Mouse (Mus musculus): ENCODE results near the gene 2310011J03Rik. TPM values are rescaled to one million over a fixed set of nuclear protein-coding genes. Genes with fewer than 3 reads are reported as not detected.

Gene 2310011J03Rik
- polyA plus RNA-seq (2015; fragmentation: Illumina TruSeq; extraction: RNeasy Lipid Tissue Mini Kit (QIAGEN cat#74804); ENCODE audit: insufficient read depth, low replicate concordance), result 11.8 TPM

GRCm38 (mm10) chr10:80320340-80320760 lies at the start of gene 2310011J03Rik:
Gene 2310011J03Rik (minus strand): TSS chr10:80320537.

GRCm38 (mm10) chr10:80356001-80356682 lies 35.8 kb upstream of the 2310011J03Rik start, which contains the start of gene Plk5:
Gene Plk5 (plus strand): TSS chr10:80356459.

GRCm38 (mm10) chr10:80348244-80348781 lies 28.0 kb upstream of the 2310011J03Rik start, which contains the start of gene Adamtsl5:
Gene Adamtsl5 (minus strand): TSS chr10:80348412.

GRCm38 (mm10) chr10:80329273-80330081 lies 9.1 kb upstream of the 2310011J03Rik start, which contains the start of the genes Pcsk4 and Reep6:
Gene Pcsk4 (minus strand): TSS chr10:80329498.
Gene Reep6 (plus strand): TSS chr10:80329953.

GRCm38 (mm10) chr10:80295618-80296425 lies 24.5 kb downstream of the 2310011J03Rik start, which contains the start of gene Apc2:
Gene Apc2 (plus strand): TSS chr10:80295977.

GRCm38 (mm10) chr10:80292251-80293146 lies 27.8 kb downstream of the 2310011J03Rik start, which contains the start of gene Rps15:
Gene Rps15 (plus strand): TSS chr10:80292453.

Other genes starting within 250 kb of the 2310011J03Rik start
- gene Sbno2, start 215.0 kb downstream of the 2310011J03Rik start, polyA plus RNA-seq (2015; fragmentation: Illumina TruSeq; extraction: RNeasy Lipid Tissue Mini Kit (QIAGEN cat#74804); ENCODE audit: insufficient read depth, low replicate concordance), result 22.6 TPM
- gene Stk11, start 204.7 kb downstream of the 2310011J03Rik start, polyA plus RNA-seq (2015; fragmentation: Illumina TruSeq; extraction: RNeasy Lipid Tissue Mini Kit (QIAGEN cat#74804); ENCODE audit: insufficient read depth, low replicate concordance), result 58.7 TPM
- 23.7 TPM for gene Atp5d, start 181.9 kb downstream of the 2310011J03Rik start, polyA plus RNA-seq (2015; fragmentation: Illumina TruSeq; extraction: RNeasy Lipid Tissue Mini Kit (QIAGEN cat#74804); ENCODE audit: insufficient read depth, low replicate concordance)
- gene Cbarp, start 179.7 kb downstream of the 2310011J03Rik start, polyA plus RNA-seq (2015; fragmentation: Illumina TruSeq; extraction: RNeasy Lipid Tissue Mini Kit (QIAGEN cat#74804); ENCODE audit: insufficient read depth, low replicate concordance), result 1.2 TPM
- 29.3 TPM for gene Midn, start 172.3 kb downstream of the 2310011J03Rik start, polyA plus RNA-seq (2015; fragmentation: Illumina TruSeq; extraction: RNeasy Lipid Tissue Mini Kit (QIAGEN cat#74804); ENCODE audit: insufficient read depth, low replicate concordance)
- 81.8 TPM for gene Cirbp, start 154.6 kb downstream of the 2310011J03Rik start, polyA plus RNA-seq (2015; fragmentation: Illumina TruSeq; extraction: RNeasy Lipid Tissue Mini Kit (QIAGEN cat#74804); ENCODE audit: insufficient read depth, low replicate concordance)
- 13.5 TPM for gene 1600002K03Rik, start 147.6 kb downstream of the 2310011J03Rik start, polyA plus RNA-seq (2015; fragmentation: Illumina TruSeq; extraction: RNeasy Lipid Tissue Mini Kit (QIAGEN cat#74804); ENCODE audit: insufficient read depth, low replicate concordance)
- 0.35 TPM for gene Efna2, start 141.1 kb downstream of the 2310011J03Rik start, polyA plus RNA-seq (2015; fragmentation: Illumina TruSeq; extraction: RNeasy Lipid Tissue Mini Kit (QIAGEN cat#74804); ENCODE audit: insufficient read depth, low replicate concordance)
- gene Mum1, start 94.1 kb downstream of the 2310011J03Rik start, polyA plus RNA-seq (2015; fragmentation: Illumina TruSeq; extraction: RNeasy Lipid Tissue Mini Kit (QIAGEN cat#74804); ENCODE audit: insufficient read depth, low replicate concordance), result 40.2 TPM
- 17.1 TPM for gene Ndufs7, start 71.4 kb downstream of the 2310011J03Rik start, polyA plus RNA-seq (2015; fragmentation: Illumina TruSeq; extraction: RNeasy Lipid Tissue Mini Kit (QIAGEN cat#74804); ENCODE audit: insufficient read depth, low replicate concordance)
- 2.3 TPM for gene Gamt, start 59.5 kb downstream of the 2310011J03Rik start, polyA plus RNA-seq (2015; fragmentation: Illumina TruSeq; extraction: RNeasy Lipid Tissue Mini Kit (QIAGEN cat#74804); ENCODE audit: insufficient read depth, low replicate concordance)
- 74.8 TPM for gene Dazap1, start 59.1 kb downstream of the 2310011J03Rik start, polyA plus RNA-seq (2015; fragmentation: Illumina TruSeq; extraction: RNeasy Lipid Tissue Mini Kit (QIAGEN cat#74804); ENCODE audit: insufficient read depth, low replicate concordance)
- gene Rps15, start 28.1 kb downstream of the 2310011J03Rik start, polyA plus RNA-seq (2015; fragmentation: Illumina TruSeq; extraction: RNeasy Lipid Tissue Mini Kit (QIAGEN cat#74804); ENCODE audit: insufficient read depth, low replicate concordance), result 623 TPM
- 0.76 TPM for gene Apc2, start 24.6 kb downstream of the 2310011J03Rik start, polyA plus RNA-seq (2015; fragmentation: Illumina TruSeq; extraction: RNeasy Lipid Tissue Mini Kit (QIAGEN cat#74804); ENCODE audit: insufficient read depth, low replicate concordance)
- 0.41 TPM for gene Pcsk4, start 9.0 kb upstream of the 2310011J03Rik start, polyA plus RNA-seq (2015; fragmentation: Illumina TruSeq; extraction: RNeasy Lipid Tissue Mini Kit (QIAGEN cat#74804); ENCODE audit: insufficient read depth, low replicate concordance)
- 0.26 TPM for gene Reep6, start 9.4 kb upstream of the 2310011J03Rik start, polyA plus RNA-seq (2015; fragmentation: Illumina TruSeq; extraction: RNeasy Lipid Tissue Mini Kit (QIAGEN cat#74804); ENCODE audit: insufficient read depth, low replicate concordance)
- gene Adamtsl5, start 27.9 kb upstream of the 2310011J03Rik start, polyA plus RNA-seq (2015; fragmentation: Illumina TruSeq; extraction: RNeasy Lipid Tissue Mini Kit (QIAGEN cat#74804); ENCODE audit: insufficient read depth, low replicate concordance), result 2.1 TPM
- gene Plk5, start 35.9 kb upstream of the 2310011J03Rik start, polyA plus RNA-seq (2015; fragmentation: Illumina TruSeq; extraction: RNeasy Lipid Tissue Mini Kit (QIAGEN cat#74804); ENCODE audit: insufficient read depth, low replicate concordance), result not detected
- 4.6 TPM for gene Mex3d, start 67.1 kb upstream of the 2310011J03Rik start, polyA plus RNA-seq (2015; fragmentation: Illumina TruSeq; extraction: RNeasy Lipid Tissue Mini Kit (QIAGEN cat#74804); ENCODE audit: insufficient read depth, low replicate concordance)
- 18.0 TPM for gene Mbd3, start 79.0 kb upstream of the 2310011J03Rik start, polyA plus RNA-seq (2015; fragmentation: Illumina TruSeq; extraction: RNeasy Lipid Tissue Mini Kit (QIAGEN cat#74804); ENCODE audit: insufficient read depth, low replicate concordance)
- gene Uqcr11, start 86.3 kb upstream of the 2310011J03Rik start, polyA plus RNA-seq (2015; fragmentation: Illumina TruSeq; extraction: RNeasy Lipid Tissue Mini Kit (QIAGEN cat#74804); ENCODE audit: insufficient read depth, low replicate concordance), result 11.5 TPM
- 22.1 TPM for gene Tcf3, start 113.1 kb upstream of the 2310011J03Rik start, polyA plus RNA-seq (2015; fragmentation: Illumina TruSeq; extraction: RNeasy Lipid Tissue Mini Kit (QIAGEN cat#74804); ENCODE audit: insufficient read depth, low replicate concordance)
- gene Onecut3, start 174.3 kb upstream of the 2310011J03Rik start, polyA plus RNA-seq (2015; fragmentation: Illumina TruSeq; extraction: RNeasy Lipid Tissue Mini Kit (QIAGEN cat#74804); ENCODE audit: insufficient read depth, low replicate concordance), result not detected
- not detected for gene Atp8b3, start 218.6 kb upstream of the 2310011J03Rik start, polyA plus RNA-seq (2015; fragmentation: Illumina TruSeq; extraction: RNeasy Lipid Tissue Mini Kit (QIAGEN cat#74804); ENCODE audit: insufficient read depth, low replicate concordance)
- gene Rexo1, start 241.0 kb upstream of the 2310011J03Rik start, polyA plus RNA-seq (2015; fragmentation: Illumina TruSeq; extraction: RNeasy Lipid Tissue Mini Kit (QIAGEN cat#74804); ENCODE audit: insufficient read depth, low replicate concordance), result 10.1 TPM